Mouse (Mus musculus) common myeloid progenitor, adult 5-6 weeks (primary cell): ENCODE measurements around the gene Sapcd2. TPM values are rescaled to one million over a fixed set of nuclear protein-coding genes. Genes with fewer than 3 reads are reported as not detected.

Experiments used
- ATAC-seq: replicated peaks from 2 replicates; pipeline ENCODE4 v1.8.0; 2016; ENCODE audit warnings: low read depth, mild to moderate bottlenecking, moderate TSS enrichment, inconsistent platforms; ENCODE audit not compliant: poor library complexity, severe bottlenecking
- total RNA-seq: library from RNA; stranded (forward); fragments of 200-1000, 187-1606 nt; gene quantifications from 2 replicates; pipeline ENCODE4 v1.2.3, GENCODE M21; 2017

Gene Sapcd2
- total RNA-seq, 1 experiment from 2014 or later, result 17.4 TPM

DNA sequence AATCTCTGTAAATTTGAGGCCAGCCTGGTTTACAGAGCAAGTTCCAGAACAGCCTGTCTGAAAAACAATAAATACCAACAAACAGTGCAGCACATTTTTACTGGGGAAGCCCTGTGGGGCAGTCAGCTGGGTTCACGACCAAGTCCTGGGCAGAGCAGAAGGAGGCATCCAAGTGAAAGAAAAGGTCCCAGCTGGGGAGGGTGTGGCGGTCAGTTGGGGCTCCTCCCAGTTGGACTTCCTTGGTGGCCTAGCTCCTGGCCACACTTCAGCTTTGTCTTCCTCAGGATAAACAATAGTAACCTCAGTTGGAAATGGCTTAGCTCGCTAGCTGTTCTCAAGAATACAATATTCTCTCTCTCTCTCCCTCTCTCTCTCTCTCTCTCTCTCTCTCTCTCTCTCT lies 45.3 kb downstream of the Sapcd2 start:
- ATAC-seq, result no peak

DNA sequence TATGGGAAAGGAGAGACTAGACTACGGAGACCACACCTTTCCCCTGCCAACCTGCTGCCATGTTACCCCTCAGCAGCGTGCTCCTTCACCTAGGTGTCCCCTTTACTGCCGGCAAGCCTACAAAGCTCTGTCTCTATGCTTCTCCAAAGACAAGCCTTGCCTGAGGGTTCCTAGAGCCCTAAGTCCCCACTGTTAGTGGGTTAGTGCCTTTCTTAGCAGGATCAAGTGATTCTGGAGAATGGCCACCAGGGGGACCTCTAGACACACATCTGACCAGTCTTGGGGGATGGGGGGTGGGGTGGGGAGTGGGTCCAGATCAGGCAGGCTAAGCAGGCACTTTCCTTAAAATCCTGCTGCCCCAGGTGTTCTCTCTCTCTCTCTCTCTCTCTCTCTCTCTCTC lies 49.8 kb downstream of the Sapcd2 start:
- ATAC-seq, result 0 out of 2 replicates have a peak, but pooled peaks have one; percentile 19

- peak; percentile 67 for ATAC-seq
These were observed 50.7 kb downstream of the Sapcd2 start, which contains the start of gene Fut7 for GRCm38 (mm10) chr2:25422587-25423410. Gene Fut7, plus strand, starts transcription at chr2:25423267.

DNA sequence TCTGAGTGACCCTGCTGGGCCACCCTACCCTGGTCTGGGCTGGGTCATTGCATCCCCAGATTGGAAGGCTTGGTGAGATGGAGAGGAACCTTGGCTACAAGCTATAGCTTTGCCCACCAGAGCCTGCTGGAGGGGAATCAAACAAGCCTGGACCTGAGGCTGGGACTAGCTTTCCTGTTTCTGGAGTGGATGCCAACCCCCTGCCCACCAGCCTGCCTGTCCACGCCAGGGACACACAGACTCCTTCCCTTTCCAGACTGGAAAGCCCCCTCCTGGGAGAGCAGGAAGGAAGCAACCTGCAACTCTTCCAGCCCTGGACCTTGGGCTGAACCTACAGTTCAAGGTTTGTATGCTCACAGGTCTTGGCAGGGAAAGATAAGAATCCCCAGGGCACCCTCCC lies 51.5 kb downstream of the Sapcd2 start:
- no peak for ATAC-seq

DNA sequence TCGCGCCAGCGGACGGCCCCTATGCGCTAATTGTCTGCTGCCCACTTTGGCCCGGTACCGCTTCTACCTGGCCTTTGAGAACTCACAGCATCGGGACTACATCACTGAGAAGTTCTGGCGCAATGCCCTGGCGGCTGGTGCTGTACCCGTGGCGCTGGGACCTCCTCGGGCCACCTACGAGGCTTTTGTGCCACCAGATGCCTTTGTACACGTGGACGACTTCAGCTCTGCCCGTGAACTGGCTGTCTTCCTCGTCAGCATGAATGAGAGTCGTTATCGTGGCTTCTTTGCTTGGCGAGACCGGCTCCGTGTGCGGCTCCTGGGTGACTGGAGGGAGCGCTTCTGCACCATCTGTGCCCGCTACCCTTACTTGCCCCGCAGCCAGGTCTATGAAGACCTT lies 53.4 kb downstream of the Sapcd2 start:
- ATAC-seq, result no peak

DNA sequence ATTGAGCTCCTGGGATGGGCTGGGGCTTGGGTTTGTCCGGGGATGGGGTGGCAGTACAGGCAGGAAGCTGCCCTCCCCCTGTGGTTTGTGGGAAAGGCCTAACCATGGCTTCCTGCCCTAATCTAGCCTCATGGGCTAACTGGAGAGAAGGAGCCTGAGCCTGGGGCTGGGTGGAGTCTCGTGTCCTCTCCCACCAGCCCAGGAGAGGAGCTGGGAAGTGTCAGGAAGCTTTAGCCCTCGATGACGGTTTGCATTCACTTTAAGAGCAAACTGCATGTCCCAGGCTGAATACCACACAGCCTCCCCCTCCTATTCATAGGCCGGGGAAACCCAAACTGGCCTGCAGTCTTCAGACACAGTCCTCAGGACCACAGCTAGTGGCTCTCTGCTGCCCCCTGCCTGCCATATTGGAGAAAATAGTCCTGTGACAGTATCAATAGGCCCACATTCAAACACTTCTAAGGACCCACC lies 54.6 kb downstream of the Sapcd2 start:
- ATAC-seq, result peak; percentile 57

DNA sequence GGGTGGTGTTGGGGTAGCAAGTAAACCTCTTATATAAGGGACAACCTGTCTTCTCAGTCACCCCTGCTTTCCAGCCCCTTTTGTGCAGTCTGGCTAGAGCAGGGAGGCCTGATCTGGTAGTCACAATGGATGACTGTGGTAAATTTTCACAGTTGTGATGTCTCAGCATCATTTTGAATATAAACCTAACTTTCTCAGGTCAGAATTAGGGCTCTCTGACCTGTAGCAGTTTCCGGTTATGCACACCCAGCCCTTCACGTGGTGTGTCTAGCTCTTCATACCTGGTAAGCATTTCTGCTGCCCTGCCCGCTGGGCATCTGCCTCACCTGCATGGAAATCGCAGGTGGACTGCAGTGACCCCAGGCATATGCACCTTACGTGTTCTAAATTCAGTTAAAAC lies 55.1 kb downstream of the Sapcd2 start:
- no peak for ATAC-seq

Other genes with a start within 250 kb of the Sapcd2 start
- 0.39 and 2.2 TPM in 2 replicates for gene Nrarp, start 191.6 kb upstream of the Sapcd2 start, total RNA-seq
- gene Tor4a, start 175.4 kb upstream of the Sapcd2 start, total RNA-seq, result 15.7 and 18.1 TPM in 2 replicates
- gene Nelfb, start 160.8 kb upstream of the Sapcd2 start, total RNA-seq, result 28.8 and 47.4 TPM in 2 replicates
- gene Stpg3, start 157.7 kb upstream of the Sapcd2 start, total RNA-seq, result not detected in 2 replicates
- not detected in 2 replicates for gene Fam166a, start 153.6 kb upstream of the Sapcd2 start, total RNA-seq
- gene Tubb4b, start 147.6 kb upstream of the Sapcd2 start, total RNA-seq, result 486 and 513 TPM in 2 replicates
- not detected in 2 replicates for gene Slc34a3, start 138.0 kb upstream of the Sapcd2 start, total RNA-seq
- not detected in 2 replicates for gene Rnf224, start 135.5 kb upstream of the Sapcd2 start, total RNA-seq
- 0.37 and 0.82 TPM in 2 replicates for gene Rnf208, start 130.1 kb upstream of the Sapcd2 start, total RNA-seq
- gene Cysrt1, start 129.9 kb upstream of the Sapcd2 start, total RNA-seq, result not detected in 2 replicates
- gene AL732309.1, start 125.5 kb upstream of the Sapcd2 start, total RNA-seq, result 0.50 and 0.87 TPM in 2 replicates
- 11.3 and 13.0 TPM in 2 replicates for gene Tmem203, start 116.9 kb upstream of the Sapcd2 start, total RNA-seq
- 12.4 and 17.0 TPM in 2 replicates for gene Tprn, start 109.7 kb upstream of the Sapcd2 start, total RNA-seq
- gene Ssna1, start 99.9 kb upstream of the Sapcd2 start, total RNA-seq, result 65.1 and 73.3 TPM in 2 replicates
- gene Anapc2, start 99.8 kb upstream of the Sapcd2 start, total RNA-seq, result 35.1 and 53.1 TPM in 2 replicates
- not detected in 2 replicates for gene Tmem210, start 84.2 kb upstream of the Sapcd2 start, total RNA-seq
- not detected in 2 replicates for gene Lrrc26, start 82.4 kb upstream of the Sapcd2 start, total RNA-seq
- not detected in 2 replicates for gene Grin1, start 53.1 kb upstream of the Sapcd2 start, total RNA-seq
- gene Man1b1, start 40.0 kb upstream of the Sapcd2 start, total RNA-seq, result 40.8 and 41.3 TPM in 2 replicates
- 13.3 and 19.2 TPM in 2 replicates for gene Dpp7, start 16.0 kb upstream of the Sapcd2 start, total RNA-seq
- gene Uap1l1, start 6.6 kb upstream of the Sapcd2 start, total RNA-seq, result 8.5 and 8.9 TPM in 2 replicates
- not detected in 2 replicates for gene Entpd2, start 23.6 kb downstream of the Sapcd2 start, total RNA-seq
- 0.64 TPM in 1 of 2 replicates, not detected in the other for gene Npdc1, start 27.0 kb downstream of the Sapcd2 start, total RNA-seq
- 23.5 and 27.8 TPM in 2 replicates for gene Fut7, start 50.9 kb downstream of the Sapcd2 start, total RNA-seq
- gene Abca2, start 56.4 kb downstream of the Sapcd2 start, total RNA-seq, result 31.5 and 49.9 TPM in 2 replicates
- gene Clic3, start 84.5 kb downstream of the Sapcd2 start, total RNA-seq, result not detected in 2 replicates
- gene Paxx, start 88.8 kb downstream of the Sapcd2 start, total RNA-seq, result 19.8 and 29.1 TPM in 2 replicates
- gene Ptgds, start 97.7 kb downstream of the Sapcd2 start, total RNA-seq, result 4.1 TPM in 1 of 2 replicates, not detected in the other
- gene Lcn12, start 121.6 kb downstream of the Sapcd2 start, total RNA-seq, result not detected in 2 replicates
- gene Fbxw5, start 128.4 kb downstream of the Sapcd2 start, total RNA-seq, result 16.6 and 21.4 TPM in 2 replicates
- gene C8g, start 129.4 kb downstream of the Sapcd2 start, total RNA-seq, result 0.19 and 2.7 TPM in 2 replicates
- gene Traf2, start 174.6 kb downstream of the Sapcd2 start, total RNA-seq, result 11.5 and 15.8 TPM in 2 replicates
- 57.2 and 84.7 TPM in 2 replicates for gene Edf1, start 185.5 kb downstream of the Sapcd2 start, total RNA-seq
- 3.4 TPM in 1 of 2 replicates, not detected in the other for gene Mamdc4, start 202.5 kb downstream of the Sapcd2 start, total RNA-seq
- 33.5 and 40.8 TPM in 2 replicates for gene Phpt1, start 202.9 kb downstream of the Sapcd2 start, total RNA-seq
- 0.55 TPM in 1 of 2 replicates, not detected in the other for gene Ajm1, start 209.4 kb downstream of the Sapcd2 start, total RNA-seq
- gene Rabl6, start 236.2 kb downstream of the Sapcd2 start, total RNA-seq, result 78.2 and 83.9 TPM in 2 replicates
- not detected in 2 replicates for gene Ccdc183, start 245.4 kb downstream of the Sapcd2 start, total RNA-seq
- 6.4 and 23.9 TPM in 2 replicates for gene Tmem141, start 249.7 kb downstream of the Sapcd2 start, total RNA-seq